1 mouse cellular context compared by ENCODE assay signal in the genomic region with DNA sequence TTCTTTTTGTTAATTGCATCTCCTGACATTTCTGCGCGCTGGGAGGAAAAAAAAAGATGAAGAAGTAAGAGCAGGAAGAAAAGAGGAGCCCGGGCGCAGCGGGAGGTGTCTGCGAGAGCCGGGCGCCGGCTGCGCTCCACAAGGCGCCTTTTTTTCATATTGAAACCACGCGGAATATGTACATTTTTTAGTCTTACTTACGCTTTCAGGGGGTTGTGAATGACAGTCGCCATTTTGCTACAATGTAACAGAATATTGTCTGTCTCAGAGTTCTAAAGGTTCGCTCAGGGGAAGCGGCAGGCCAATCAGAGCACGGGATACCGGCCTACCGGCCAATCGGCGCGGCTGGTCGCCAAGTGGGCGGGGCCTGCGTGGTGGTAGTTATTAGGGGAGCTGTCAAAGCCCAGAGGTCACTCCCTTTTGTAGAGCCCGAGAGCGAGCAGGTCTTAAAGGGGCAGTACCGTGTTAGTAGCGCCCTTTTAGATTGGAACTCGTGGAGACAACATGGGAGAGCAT.
TF ChIP-seq lines count a peak whose summit lies in the region.

Gene Dpf3 (minus strand): TSS at position 241 of the 516 bp plus-strand sequence.

TF ChIP-seq in MEL, 35 proteins besides CTCF, POLR2A, EP300 and RAD21 (continued from another document):
- TF ChIP-seq TCF12 (IDR thresholded peaks at IDR 0.05; ENCODE audit: low read depth, low read length) = 0 out of 2 replicates have a peak, but pooled peaks have one; percentile 13
- no peak for TF ChIP-seq UBTF (IDR thresholded peaks at IDR 0.05; ENCODE audit: borderline replicate concordance, insufficient read depth, low read depth, low read length)
- TF ChIP-seq ZKSCAN1 (IDR thresholded peaks at IDR 0.05; ENCODE audit: low read depth, low read length) = no peak
- no peak for TF ChIP-seq CHD2 (IDR thresholded peaks at IDR 0.05; ENCODE audit: low read length)
- TF ChIP-seq RCOR1 (IDR thresholded peaks at IDR 0.05; ENCODE audit: low read depth, low read length) = no peak
- no peak for TF ChIP-seq CHD1 (IDR thresholded peaks at IDR 0.05; ENCODE audit: low read depth, low read length)
- peak; percentile 71 for TF ChIP-seq SIN3A (IDR thresholded peaks at IDR 0.05; ENCODE audit: low read length)
